Mouse (Mus musculus) ES-CJ7 (cell line): ENCODE results near the gene Aen.

ENCODE experiments used
- DNase-seq: peaks from one replicate; pipeline ENCODE4 v3.0.0; 2011; ENCODE audit warnings: low read depth, low spot score

Aen gene

GRCm38 (mm10) chr7:78895653-78896333 lies at the start of gene Aen:
Gene Aen, plus strand, starts transcription at chr7:78895854.
- DNase-seq, result peak; percentile 99

GRCm38 (mm10) chr7:78846066-78846716 lies 49.5 kb upstream of the Aen start:
- peak; percentile 36 for DNase-seq

GRCm38 (mm10) chr7:78846737-78847434 lies 48.8 kb upstream of the Aen start, which contains the start of gene Det1:
Gene Det1, minus strand, starts transcription at chr7:78847263.
- peak; percentile 91 for DNase-seq

GRCm38 (mm10) chr7:78854051-78854450 lies 41.6 kb upstream of the Aen start:
- DNase-seq, result no peak

- peak; percentile 71 for DNase-seq
Measured at GRCm38 (mm10) chr7:78855044-78855655, 40.5 kb upstream of the Aen start.

GRCm38 (mm10) chr7:78863796-78864445 lies 31.7 kb upstream of the Aen start:
- DNase-seq, result no peak

GRCm38 (mm10) chr7:78864446-78864802 lies 31.2 kb upstream of the Aen start:
- no peak for DNase-seq

GRCm38 (mm10) chr7:78865212-78865949 lies 30.3 kb upstream of the Aen start:
- DNase-seq, result no peak

GRCm38 (mm10) chr7:78868731-78869130 lies 26.9 kb upstream of the Aen start:
- no peak for DNase-seq

GRCm38 (mm10) chr7:78872366-78872765 lies 23.3 kb upstream of the Aen start:
- DNase-seq, result no peak

- no peak for DNase-seq
Measured at GRCm38 (mm10) chr7:78872831-78873230, 22.8 kb upstream of the Aen start.

- no peak for DNase-seq
Measured at GRCm38 (mm10) chr7:78881607-78882468, 13.8 kb upstream of the Aen start.

GRCm38 (mm10) chr7:78882469-78882837 lies 13.2 kb upstream of the Aen start:
- no peak for DNase-seq

- DNase-seq, result peak; percentile 56
Measured at GRCm38 (mm10) chr7:78883016-78883725, 12.5 kb upstream of the Aen start.

GRCm38 (mm10) chr7:78883726-78884060 lies 12.0 kb upstream of the Aen start:
- no peak for DNase-seq

- DNase-seq, result no peak
Measured at GRCm38 (mm10) chr7:78884139-78884538, 11.5 kb upstream of the Aen start.

GRCm38 (mm10) chr7:78885404-78885803 lies 10.2 kb upstream of the Aen start:
- DNase-seq, result no peak

- no peak for DNase-seq
Measured at GRCm38 (mm10) chr7:78886496-78886895, 9.2 kb upstream of the Aen start.

- DNase-seq, result no peak
Measured at GRCm38 (mm10) chr7:78887431-78887842, 8.2 kb upstream of the Aen start.

- DNase-seq, result peak; percentile 83
Measured at GRCm38 (mm10) chr7:78890641-78891040, 5.0 kb upstream of the Aen start.
